Mouse (Mus musculus) forebrain, embryonic 10.5 days (tissue): Measurements from ENCODE around the gene Fip1l1. TPM values are rescaled to one million over a fixed set of nuclear protein-coding genes. Genes with fewer than 3 reads are reported as not detected.

Source experiments
- DNase-seq: peaks from one replicate; pipeline ENCODE4 v3.0.0-alpha.2; 2017; ENCODE audit warnings: low spot score; ENCODE audit errors: extremely low spot score
- H3K27ac ChIP-seq: fragments of 300-500 bp; sonication (generic); 2 replicates; pipeline ENCODE4 v1.5.1; 2016; ENCODE audit warnings: mild to moderate bottlenecking
- H3K27me3 ChIP-seq: fragments of 300-500 bp; sonication (generic); 2 replicates; pipeline ENCODE4 v1.6.1; 2016; ENCODE audit warnings: mild to moderate bottlenecking; ENCODE audit not compliant: poor library complexity, severe bottlenecking
- H3K36me3 ChIP-seq: fragments of 300-500 bp; sonication (generic); replicated peaks from 2 replicates; pipeline ENCODE4 v1.6.1; 2016; ENCODE audit warnings: mild to moderate bottlenecking, moderate library complexity
- H3K4me1 ChIP-seq: fragments of 300-500 bp; sonication (generic); 2 replicates; pipeline ENCODE4 v1.6.1; 2016
- H3K4me3 ChIP-seq: fragments of 300-500 bp; sonication (generic); 2 replicates; pipeline ENCODE4 v1.5.1; 2016; ENCODE audit warnings: mild to moderate bottlenecking, moderate library complexity
- H3K9me3 ChIP-seq: fragments of 300-500 bp; sonication (generic); 2 replicates; pipeline ENCODE4 v1.6.1; 2016; ENCODE audit warnings: mild to moderate bottlenecking, moderate library complexity
- WGBS: fragments of 180-500 bp; shearing (Covaris S2); methylation state at CpG from one replicate; pipeline ENCODE4 v1.1.7; 2016; 5-methylcytosine and 5-hydroxymethylcytosine counted together
- polyA plus RNA-seq: library from polyadenylated mRNA; unstranded; fragments of >200 nt; fragmentation: Nextera tagmentation; extraction: Ambion mirVana; gene quantifications from 2 replicates; pipeline ENCODE4 v1.2.1, GENCODE M21; 2016

Gene Fip1l1
- polyA plus RNA-seq, 1 experiment from 2014 or later = 104 TPM

- H3K4me1 ChIP-seq = peaks cover 3% of the 10 kb centered on the region; the same call in 1 of the 2 replicates
Measured at GRCm38 (mm10) chr5:74591413-74591812, 56.2 kb downstream of the Fip1l1 start.

GRCm38 (mm10) chr5:74593147-74593546 is 57.9 kb downstream of the Fip1l1 start:
- Histone ChIP-seq H3K27ac (no peak overlapping the region), H3K9me3 (no peaks in the 10 kb centered on the region), H3K36me3 (peaks cover 100% of the 10 kb centered on the region), H3K4me3 (no peak overlapping the region), H3K27me3 (no peaks in the 10 kb centered on the region), H3K4me1 (peaks cover 3% of the 10 kb centered on the region; the same call in 1 of the 2 replicates)
- WGBS = 72% methylated on average over 8 of the region's 8 CpGs
- DNase-seq = no peak

More at GRCm38 (mm10) chr5:74591413-74591812, 56.2 kb downstream of the Fip1l1 start:
- DNase-seq = no peak
- H3K27me3 ChIP-seq = no peaks in the 10 kb centered on the region
- no peak overlapping the region for H3K27ac ChIP-seq
- H3K4me3 ChIP-seq = no peak overlapping the region
- H3K36me3 ChIP-seq = peaks cover 97% of the 10 kb centered on the region
- no peaks in the 10 kb centered on the region for H3K9me3 ChIP-seq
- WGBS = 93% methylated on average over 5 of the region's 5 CpGs

- no peak for DNase-seq
- 88% methylated on average over 5 of the region's 5 CpGs for WGBS
- H3K9me3 ChIP-seq = no peaks in the 10 kb centered on the region
- H3K36me3 ChIP-seq = peaks cover 50% of the 10 kb centered on the region
- no peaks in the 10 kb centered on the region for H3K4me1 ChIP-seq
- no peaks in the 10 kb centered on the region for H3K27me3 ChIP-seq
- H3K4me3 ChIP-seq = no peak overlapping the region
- no peak overlapping the region for H3K27ac ChIP-seq
Measured at GRCm38 (mm10) chr5:74600010-74600409, 64.8 kb downstream of the Fip1l1 start.

GRCm38 (mm10) chr5:74601171-74601570 is 65.9 kb downstream of the Fip1l1 start:
- Histone ChIP-seq H3K4me3 (no peak overlapping the region), H3K4me1 (no peaks in the 10 kb centered on the region), H3K36me3 (peaks cover 38% of the 10 kb centered on the region), H3K27ac (no peak overlapping the region), H3K27me3 (no peaks in the 10 kb centered on the region), H3K9me3 (no peaks in the 10 kb centered on the region)
- WGBS = 95% methylated on average over 3 of the region's 3 CpGs
- DNase-seq = no peak

GRCm38 (mm10) chr5:74601965-74602364 is 66.7 kb downstream of the Fip1l1 start:
- H3K36me3 ChIP-seq = peaks cover 30% of the 10 kb centered on the region
- H3K27ac ChIP-seq = no peak overlapping the region
- H3K4me3 ChIP-seq = no peak overlapping the region
- no peaks in the 10 kb centered on the region for H3K9me3 ChIP-seq
- no peaks in the 10 kb centered on the region for H3K27me3 ChIP-seq
- 91% methylated on average over 6 of the region's 6 CpGs for WGBS
- no peak for DNase-seq
- no peaks in the 10 kb centered on the region for H3K4me1 ChIP-seq

GRCm38 (mm10) chr5:74602371-74602770 is 67.1 kb downstream of the Fip1l1 start:
- peaks cover 26% of the 10 kb centered on the region for H3K36me3 ChIP-seq
- no peaks in the 10 kb centered on the region for H3K9me3 ChIP-seq
- H3K4me3 ChIP-seq = no peak overlapping the region
- no peaks in the 10 kb centered on the region for H3K4me1 ChIP-seq
- 89% methylated on average over 10 of the region's 10 CpGs for WGBS
- no peak for DNase-seq
- no peaks in the 10 kb centered on the region for H3K27me3 ChIP-seq
- H3K27ac ChIP-seq = no peak overlapping the region

GRCm38 (mm10) chr5:74603306-74603705 is 68.1 kb downstream of the Fip1l1 start:
- 84% methylated on average over 4 of the region's 4 CpGs for WGBS
- Histone ChIP-seq H3K9me3 (no peaks in the 10 kb centered on the region), H3K4me1 (no peaks in the 10 kb centered on the region), H3K27ac (no peak overlapping the region), H3K4me3 (no peak overlapping the region), H3K27me3 (no peaks in the 10 kb centered on the region), H3K36me3 (peaks cover 17% of the 10 kb centered on the region)
- DNase-seq = no peak

GRCm38 (mm10) chr5:74606213-74606612 is 71.0 kb downstream of the Fip1l1 start:
- 89% methylated on average over 8 of the region's 8 CpGs for WGBS
- no peak for DNase-seq
- Histone ChIP-seq H3K36me3 (no peaks in the 10 kb centered on the region), H3K27me3 (no peaks in the 10 kb centered on the region), H3K4me3 (no peak overlapping the region), H3K4me1 (no peaks in the 10 kb centered on the region), H3K27ac (no peak overlapping the region), H3K9me3 (no peaks in the 10 kb centered on the region)

GRCm38 (mm10) chr5:74610511-74610910 is 75.3 kb downstream of the Fip1l1 start:
- no peaks in the 10 kb centered on the region for H3K9me3 ChIP-seq
- no peaks in the 10 kb centered on the region for H3K4me1 ChIP-seq
- no peak overlapping the region for H3K4me3 ChIP-seq
- H3K36me3 ChIP-seq = no peaks in the 10 kb centered on the region
- no peak overlapping the region for H3K27ac ChIP-seq
- no peak for DNase-seq
- H3K27me3 ChIP-seq = no peaks in the 10 kb centered on the region
- 91% methylated on average over 10 of the region's 10 CpGs for WGBS

GRCm38 (mm10) chr5:74612713-74613112 is 77.5 kb downstream of the Fip1l1 start:
- 87% methylated on average over 5 of the region's 5 CpGs for WGBS
- H3K27me3 ChIP-seq = no peaks in the 10 kb centered on the region
- DNase-seq = no peak
- H3K36me3 ChIP-seq = no peaks in the 10 kb centered on the region
- H3K4me1 ChIP-seq = no peaks in the 10 kb centered on the region
- no peak overlapping the region for H3K27ac ChIP-seq
- H3K4me3 ChIP-seq = no peak overlapping the region
- no peaks in the 10 kb centered on the region for H3K9me3 ChIP-seq

GRCm38 (mm10) chr5:74613491-74614151 is 78.4 kb downstream of the Fip1l1 start:
- H3K27ac ChIP-seq = no peak overlapping the region
- no peaks in the 10 kb centered on the region for H3K4me1 ChIP-seq

GRCm38 (mm10) chr5:74617816-74618572 is 82.7 kb downstream of the Fip1l1 start:
- H3K4me1 ChIP-seq = peaks cover 13% of the 10 kb centered on the region
- 74% methylated on average over 13 of the region's 13 CpGs for WGBS

More at GRCm38 (mm10) chr5:74613491-74614151, 78.4 kb downstream of the Fip1l1 start:
- DNase-seq = no peak
- WGBS = 83% methylated on average over 18 of the region's 18 CpGs
- no peaks in the 10 kb centered on the region for H3K36me3 ChIP-seq
- no peaks in the 10 kb centered on the region for H3K9me3 ChIP-seq
- no peaks in the 10 kb centered on the region for H3K27me3 ChIP-seq
- no peak overlapping the region for H3K4me3 ChIP-seq

GRCm38 (mm10) chr5:74618573-74619059 is 83.4 kb downstream of the Fip1l1 start:
- H3K9me3 ChIP-seq = no peaks in the 10 kb centered on the region
- no peak overlapping the region for H3K27ac ChIP-seq
- H3K4me3 ChIP-seq = no peak overlapping the region
- DNase-seq = no peak
- peaks cover 18% of the 10 kb centered on the region for H3K4me1 ChIP-seq
- H3K36me3 ChIP-seq = no peaks in the 10 kb centered on the region
- WGBS = 77% methylated on average over 3 of the region's 3 CpGs
- H3K27me3 ChIP-seq = no peaks in the 10 kb centered on the region

More at GRCm38 (mm10) chr5:74617816-74618572, 82.7 kb downstream of the Fip1l1 start:
- no peaks in the 10 kb centered on the region for H3K9me3 ChIP-seq
- no peaks in the 10 kb centered on the region for H3K27me3 ChIP-seq
- no peak overlapping the region for H3K4me3 ChIP-seq
- no peak for DNase-seq
- H3K36me3 ChIP-seq = no peaks in the 10 kb centered on the region
- H3K27ac ChIP-seq = no peak overlapping the region
